In genomic region chr7:132803336-132803735, GRCm38 (mm10) we compare ENCODE assay signal across 8 mouse cellular contexts. TPM values are rescaled to one million over a fixed set of nuclear protein-coding genes. Genes with fewer than 3 reads are reported as not detected.
DNase-seq lines count a peak whose midpoint lies in the region; ATAC-seq and TF ChIP-seq lines count a peak whose summit lies in the region.
"Had no signal": no experiment of that assay in that cellular context is flagged by ENCODE, and none has a peak within 500 bp of the region (broad histone marks: within the 10 kb centered on the region; RNA-seq: fewer than 3 reads in every experiment).

No protein-coding gene starts in this region.

- H3K4me1 ChIP-seq in heart, embryonic 10.5 days: peaks cover 94% of the 10 kb centered on the region
- peaks cover 51% of the 10 kb centered on the region; the same call in 1 of the 2 replicates for H3K4me1 ChIP-seq in spleen, adult 2 months (ENCODE audit: control insufficient read depth, insufficient read depth, insufficient read length)
- H3K4me1 ChIP-seq in liver, embryonic 13.5 days (replicated peaks): peaks cover 98% of the 10 kb centered on the region

- TF ChIP-seq CTCF in spleen, adult 2 months (IDR thresholded peaks at IDR 0.05; ENCODE audit: extremely low read depth, insufficient read depth, insufficient read length, insufficient replicate concordance): no peak

- no peak for TF ChIP-seq POLR2A in spleen, adult 2 months (IDR thresholded peaks at IDR 0.05; ENCODE audit: low read depth, low read length)

- no peaks in the 10 kb centered on the region for H3K27me3 ChIP-seq in heart, embryonic 10.5 days (ENCODE audit: insufficient read depth, poor library complexity, severe bottlenecking)
- no peaks in the 10 kb centered on the region for H3K27me3 ChIP-seq in spleen, adult 2 months (ENCODE audit: control insufficient read depth, insufficient read depth, low read length)
- no peaks in the 10 kb centered on the region for H3K27me3 ChIP-seq in liver, embryonic 13.5 days
- H3K27me3 ChIP-seq: hindbrain, embryonic 13.5 days had no signal

- H3K4me2 ChIP-seq in liver, embryonic 13.5 days: no peak overlapping the region
- H3K4me2 ChIP-seq: hindbrain, embryonic 13.5 days had no signal

- DNase-seq in heart, embryonic 10.5 days (ENCODE audit: low spot score): no peak
- DNase-seq in heart, postnatal 10 days: no peak
- DNase-seq in spleen, adult 2 months (ENCODE audit: low read depth in 1 of 2, low spot score in 2 of 2): no peak
- no peak for DNase-seq in spleen, adult 12 weeks (ENCODE audit: low spot score)
- no peak for DNase-seq in liver, embryonic 13.5 days
- DNase-seq in urinary bladder, postnatal 10 days (ENCODE audit: low spot score): no peak
- DNase-seq in right cerebral cortex, postnatal 14 days: no peak

- H3K9me3 ChIP-seq in heart, embryonic 10.5 days: no peaks in the 10 kb centered on the region
- H3K9me3 ChIP-seq in liver, embryonic 13.5 days (replicated peaks): no peaks in the 10 kb centered on the region
- H3K9me3 ChIP-seq: hindbrain, embryonic 13.5 days had no signal

- peak overlapping the region; percentile 80 for H3K27ac ChIP-seq in heart, embryonic 10.5 days
- peak overlapping the region; percentile 44; the same call in 1 of the 2 replicates for H3K27ac ChIP-seq in spleen, adult 2 months (ENCODE audit: insufficient read depth, low read length)
- H3K27ac ChIP-seq in liver, embryonic 13.5 days: peak overlapping the region; percentile 69
- H3K27ac ChIP-seq: hindbrain, embryonic 13.5 days had no signal

- intact Hi-C loops in heart, postnatal 10 days (cut with DNase I): no loop called here

- H3K36me3 ChIP-seq in heart, embryonic 10.5 days: peaks cover 4% of the 10 kb centered on the region; the same call in 1 of the 2 replicates
- no peaks in the 10 kb centered on the region for H3K36me3 ChIP-seq in spleen, adult 2 months (ENCODE audit: control insufficient read depth, insufficient read depth, low read length)
- H3K36me3 ChIP-seq in liver, embryonic 13.5 days: 0 out of 2 replicates have a peak, but pooled peaks cover 3% of the 10 kb centered on the region

- H3K4me3 ChIP-seq in heart, embryonic 10.5 days: no peak overlapping the region
- H3K4me3 ChIP-seq in spleen, adult 2 months (ENCODE audit: extremely low read depth, insufficient read depth, insufficient read length): no peak overlapping the region
- no peak overlapping the region for H3K4me3 ChIP-seq in liver, embryonic 13.5 days (replicated peaks)
- H3K4me3 ChIP-seq: hindbrain, embryonic 13.5 days had no signal

- H3K9ac ChIP-seq in liver, embryonic 13.5 days: peak overlapping the region; percentile 19; the same call in 1 of the 2 replicates
- H3K9ac ChIP-seq: hindbrain, embryonic 13.5 days had no signal

- ATAC-seq in liver, embryonic 13.5 days (ENCODE audit: low read depth): no peak

- 67% methylated on average over 2 of the region's 2 CpGs for WGBS in heart, embryonic 10.5 days
- WGBS in spleen, adult 2 months: 74% methylated on average over 2 of the region's 2 CpGs
- 63% methylated on average over 2 of the region's 2 CpGs for WGBS in liver, embryonic 13.5 days (ENCODE audit: insufficient replicate concordance)

RNA-seq across cellular contexts. Expression of gene Fam53b, which starts 10.3 kb away (rescaled TPM):
- 17.7 and 18.4 TPM in 2 replicates for polyA plus RNA-seq in heart, embryonic 10.5 days (2016; fragmentation: Nextera tagmentation; extraction: Ambion mirVana)
- 10 to 100 TPM; 35.5 to 46.0 TPM for total RNA-seq in heart, postnatal 10 days (2021)
- 52.4 and 63.2 TPM in 2 replicates for polyA plus RNA-seq in spleen, adult 2 months (2012; rRNA removed)
- polyA plus RNA-seq in liver, embryonic 13.5 days (2015; fragmentation: Nextera tagmentation; extraction: Ambion mirVana): 19.1 and 21.4 TPM in 2 replicates

RNA-seq across cellular contexts. Expression of gene Eef1akmt2, which starts 49.1 kb away (rescaled TPM):
- polyA plus RNA-seq in heart, embryonic 10.5 days (2016; fragmentation: Nextera tagmentation; extraction: Ambion mirVana): 44.1 and 54.1 TPM in 2 replicates
- 10 to 100 TPM; 13.9 to 14.6 TPM for total RNA-seq in heart, postnatal 10 days (2021)
- 3.3 and 4.6 TPM in 2 replicates for polyA plus RNA-seq in spleen, adult 2 months (2012; rRNA removed)
- polyA plus RNA-seq in liver, embryonic 13.5 days (2015; fragmentation: Nextera tagmentation; extraction: Ambion mirVana): 24.1 and 30.1 TPM in 2 replicates

RNA-seq across cellular contexts. Expression of gene Abraxas2, which starts 55.7 kb away (rescaled TPM):
- polyA plus RNA-seq in heart, embryonic 10.5 days (2016; fragmentation: Nextera tagmentation; extraction: Ambion mirVana): 26.9 and 28.0 TPM in 2 replicates
- total RNA-seq in heart, postnatal 10 days (2021): 10 to 100 TPM; 23.9 to 27.9 TPM
- 7.1 and 7.2 TPM in 2 replicates for polyA plus RNA-seq in spleen, adult 2 months (2012; rRNA removed)
- 17.0 and 18.4 TPM in 2 replicates for polyA plus RNA-seq in liver, embryonic 13.5 days (2015; fragmentation: Nextera tagmentation; extraction: Ambion mirVana)
